Mouse (Mus musculus) kidney, adult 10 weeks (tissue): ENCODE data around the gene Rmnd5b. TPM values are rescaled to one million over a fixed set of nuclear protein-coding genes. Genes with fewer than 3 reads are reported as not detected.

Experiments used
- polyA plus RNA-seq: library from polyadenylated mRNA; stranded (reverse); fragments of 350-450 nt; fragmentation: Illumina TruSeq; extraction: RNeasy Lipid Tissue Mini Kit (QIAGEN cat#74804); gene quantifications from one replicate; pipeline ENCODE4 v1.2.3, GENCODE M21; 2014; ENCODE audit warnings: low read depth, low replicate concordance

The Rmnd5b gene
- 8.2 TPM for polyA plus RNA-seq

GRCm38 (mm10) chr11:51635525-51636322 lies at the start of gene Rmnd5b:
Gene Rmnd5b, minus strand, starts transcription at chr11:51635896.

DNA sequence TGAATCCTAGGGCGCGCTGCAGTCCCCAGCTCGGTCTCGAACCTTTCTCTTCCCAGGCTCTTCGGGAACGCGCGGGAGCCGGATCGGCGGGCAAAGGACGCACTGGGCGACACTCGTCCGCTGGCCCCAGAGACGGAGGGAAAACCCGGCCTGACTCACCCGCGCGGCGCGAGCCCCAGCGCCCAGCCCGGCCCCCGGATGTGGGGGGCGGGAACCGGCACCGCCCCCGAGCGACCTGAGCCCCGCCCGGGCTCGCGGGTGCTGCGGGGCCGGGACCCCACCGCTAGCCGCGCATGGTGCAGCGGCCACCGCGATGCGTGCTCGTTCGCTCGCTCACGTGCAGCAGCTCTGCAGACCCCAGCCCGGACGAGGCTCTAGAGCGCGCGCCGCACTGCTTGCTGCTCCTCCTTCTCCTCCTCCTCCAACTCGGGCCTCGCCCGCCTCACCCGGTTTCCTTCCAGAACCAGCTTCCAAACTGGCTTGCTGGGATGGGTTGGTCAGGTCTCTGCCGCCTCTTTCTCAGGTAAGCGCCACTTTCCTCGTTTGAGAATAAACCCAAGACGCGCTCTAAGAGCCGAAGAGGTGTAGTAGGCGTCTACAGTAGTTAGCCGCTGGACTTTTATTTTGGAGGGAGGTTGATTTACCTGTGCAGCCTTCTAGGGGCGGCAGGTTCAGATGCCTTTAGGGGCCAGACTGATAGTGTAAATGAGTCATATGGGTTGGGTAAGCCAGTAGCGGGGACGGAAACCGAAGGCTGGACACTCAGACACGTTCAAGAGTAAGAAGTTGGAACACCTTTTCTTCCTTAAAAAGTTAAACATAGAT lies 15.2 kb upstream of the Rmnd5b start, which contains the start of the genes N4bp3 and D930048N14Rik:
TSS of gene N4bp3 (minus strand) at position 152 of the 825 bp plus-strand sequence.
TSS of gene D930048N14Rik (plus strand) at position 264 of the 825 bp plus-strand sequence.

GRCm38 (mm10) chr11:51619409-51620060 lies 16.2 kb downstream of the Rmnd5b start, which contains the start of gene Nhp2:
Gene Nhp2, plus strand, starts transcription at chr11:51619735.

GRCm38 (mm10) chr11:51606447-51607095 lies 29.1 kb downstream of the Rmnd5b start, which contains the start of gene Hnrnpab:
Gene Hnrnpab, minus strand, starts transcription at chr11:51606847.

DNA sequence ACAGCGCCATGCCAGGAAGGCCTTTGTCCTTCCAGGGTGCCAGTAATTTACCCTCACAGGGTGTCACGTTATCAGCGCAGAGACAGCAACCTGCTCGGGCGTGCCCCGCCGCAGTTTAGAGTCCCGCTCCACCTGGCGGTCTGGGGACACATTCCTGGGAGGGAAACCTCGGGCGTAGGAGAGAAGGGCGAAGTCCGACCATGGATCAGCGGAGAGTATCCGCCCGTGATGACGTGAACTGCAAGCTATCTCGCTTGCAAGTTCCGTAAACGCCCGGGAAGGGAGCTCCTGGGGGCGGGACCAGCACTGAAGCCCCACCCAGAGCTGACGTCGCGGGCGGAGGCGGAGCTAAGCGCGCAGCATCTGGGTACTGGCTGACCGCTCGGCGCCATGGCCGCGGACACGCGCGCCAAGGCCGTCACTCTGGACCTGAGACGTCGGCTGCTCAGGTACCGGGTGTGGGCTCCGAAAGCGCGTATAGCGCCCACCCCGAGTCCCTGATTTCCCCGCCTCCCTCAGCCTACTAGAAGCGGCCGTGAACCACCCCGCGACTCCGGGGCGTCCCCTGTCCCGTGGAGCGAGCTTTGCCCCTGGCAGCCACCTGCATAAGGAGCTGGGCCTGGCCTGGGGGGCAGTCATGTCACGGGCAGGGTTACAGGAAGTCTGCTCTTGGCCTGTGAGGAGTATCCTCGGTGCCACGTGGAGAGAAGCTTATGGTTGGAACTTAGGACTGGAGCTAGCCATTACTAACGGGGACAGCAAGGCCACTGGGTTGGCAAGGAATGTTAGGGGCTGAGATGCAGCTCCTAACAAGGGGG lies 51.1 kb downstream of the Rmnd5b start, which contains the start of gene Phykpl:
TSS of gene Phykpl (plus strand) at position 327 of the 818 bp plus-strand sequence.

Other genes starting within 250 kb of the Rmnd5b start
- gene Phykpl, start 51.1 kb downstream of the Rmnd5b start, polyA plus RNA-seq = 15.7 TPM
- gene Hnrnpab, start 29.0 kb downstream of the Rmnd5b start, polyA plus RNA-seq = 240 TPM
- gene Nhp2, start 16.2 kb downstream of the Rmnd5b start, polyA plus RNA-seq = 1.2 TPM
- not detected for gene N4bp3, start 14.9 kb upstream of the Rmnd5b start, polyA plus RNA-seq
- gene D930048N14Rik, start 15.1 kb upstream of the Rmnd5b start, polyA plus RNA-seq = 1.6 TPM
- 103 TPM for gene 0610009B22Rik, start 53.0 kb upstream of the Rmnd5b start, polyA plus RNA-seq
- gene Sec24a, start 127.7 kb upstream of the Rmnd5b start, polyA plus RNA-seq = 28.0 TPM
- 348 TPM for gene Sar1b, start 127.8 kb upstream of the Rmnd5b start, polyA plus RNA-seq
- gene Jade2, start 221.8 kb upstream of the Rmnd5b start, polyA plus RNA-seq = 3.7 TPM